Mouse (Mus musculus): ENCODE measurements at regions not wholly inside any gene's neighbourhood (a gene's known extent, or its start where the extent isn't known, plus 50 kb on each side); places are given as distances from the start of the nearest gene placed in this dataset.

DNA sequence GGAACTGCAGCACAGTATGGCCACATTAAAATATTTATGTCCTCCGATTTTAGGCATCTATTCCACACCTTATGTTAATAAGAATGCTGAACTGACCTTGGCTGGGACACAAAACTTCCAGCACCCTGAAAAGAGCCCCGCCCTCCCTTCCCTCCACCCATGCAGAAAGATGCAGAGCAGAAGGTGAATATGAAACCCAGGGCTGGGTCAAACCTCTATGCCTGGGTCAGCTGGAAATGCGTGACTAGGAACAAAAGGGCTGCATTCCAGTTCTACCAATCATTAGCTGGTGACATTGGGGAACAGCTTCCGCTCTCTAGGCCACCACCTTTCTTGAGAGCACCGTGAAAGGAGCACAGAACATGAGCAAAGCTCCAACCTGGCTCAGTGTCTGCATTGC lies 114.9 kb upstream of the Slc24a5 start:
- 82% methylated on average over 5 of the region's 5 CpGs for WGBS
- no peaks in the 10 kb centered on the region for H3K4me1 ChIP-seq (replicated peaks)
- H3K27me3 ChIP-seq, result no peaks in the 10 kb centered on the region
- no peaks in the 10 kb centered on the region for H3K36me3 ChIP-seq
- H3K4me2 ChIP-seq, result no peak overlapping the region
- no peak overlapping the region for H3K9ac ChIP-seq
- ATAC-seq (replicated peaks; ENCODE audit: insufficient number of reproducible peaks, insufficient read depth, low FRiP score, low read depth), result no peak
- no peak overlapping the region for H3K4me3 ChIP-seq
- no peak overlapping the region for H3K27ac ChIP-seq
- H3K9me3 ChIP-seq (replicated peaks), result no peaks in the 10 kb centered on the region

DNA sequence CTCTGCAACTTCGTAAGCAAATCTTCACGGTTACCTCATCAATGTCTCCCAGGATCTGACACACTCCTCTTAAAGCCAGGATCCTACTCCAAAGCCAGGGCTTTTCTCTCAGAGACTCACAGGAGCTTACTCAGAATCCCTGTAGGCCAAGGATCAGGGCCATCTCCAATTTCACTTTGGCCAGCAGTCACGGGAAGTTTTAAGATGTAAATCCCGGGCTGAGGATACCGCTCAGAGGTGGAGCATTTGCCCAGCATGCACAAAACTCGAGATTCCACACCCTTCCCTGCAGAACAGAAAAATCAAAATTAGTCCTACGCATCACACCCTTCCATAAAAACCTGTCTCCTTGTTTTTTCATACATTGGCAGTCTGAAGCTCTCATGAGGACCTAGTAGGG lies 112.1 kb upstream of the Slc24a5 start:
- ATAC-seq (replicated peaks; ENCODE audit: insufficient number of reproducible peaks, insufficient read depth, low FRiP score, low read depth), result no peak
- no peak overlapping the region for H3K4me3 ChIP-seq
- no peaks in the 10 kb centered on the region for H3K4me1 ChIP-seq (replicated peaks)
- no peaks in the 10 kb centered on the region for H3K27me3 ChIP-seq
- WGBS, result 51% methylated on average over 7 of the region's 7 CpGs
- H3K36me3 ChIP-seq, result no peaks in the 10 kb centered on the region
- no peak overlapping the region for H3K27ac ChIP-seq
- no peaks in the 10 kb centered on the region for H3K9me3 ChIP-seq (replicated peaks)
- no peak overlapping the region for H3K9ac ChIP-seq
- H3K4me2 ChIP-seq, result no peak overlapping the region

DNA sequence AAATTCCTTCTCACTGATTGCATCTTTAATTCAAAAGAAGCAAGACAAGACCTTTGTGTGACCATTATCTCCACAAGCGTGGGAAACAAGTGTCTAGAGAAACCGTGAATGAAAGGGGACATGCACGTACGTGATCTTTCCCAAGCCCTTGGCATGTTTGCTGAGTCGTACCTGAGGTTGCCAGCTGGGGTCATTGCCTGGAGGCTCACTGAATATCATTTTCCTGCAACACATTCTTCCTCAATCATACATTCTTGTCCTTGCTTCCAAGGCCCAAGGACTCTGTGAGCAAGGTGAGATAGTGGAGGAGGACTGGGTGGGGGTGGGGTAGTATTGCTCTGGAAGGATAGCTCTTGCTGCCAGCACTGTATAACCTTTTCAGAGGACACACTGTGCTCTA lies 108.5 kb upstream of the Slc24a5 start:
- ATAC-seq (replicated peaks; ENCODE audit: insufficient number of reproducible peaks, insufficient read depth, low FRiP score, low read depth), result no peak
- Histone ChIP-seq H3K36me3 (no peaks in the 10 kb centered on the region), H3K4me2 (no peak overlapping the region), H3K9ac (no peak overlapping the region), H3K4me3 (no peak overlapping the region), H3K27ac (no peak overlapping the region), H3K9me3 (replicated peaks) (no peaks in the 10 kb centered on the region), H3K27me3 (no peaks in the 10 kb centered on the region), H3K4me1 (replicated peaks) (no peaks in the 10 kb centered on the region)
- WGBS, result 79% methylated on average over 5 of the region's 5 CpGs

DNA sequence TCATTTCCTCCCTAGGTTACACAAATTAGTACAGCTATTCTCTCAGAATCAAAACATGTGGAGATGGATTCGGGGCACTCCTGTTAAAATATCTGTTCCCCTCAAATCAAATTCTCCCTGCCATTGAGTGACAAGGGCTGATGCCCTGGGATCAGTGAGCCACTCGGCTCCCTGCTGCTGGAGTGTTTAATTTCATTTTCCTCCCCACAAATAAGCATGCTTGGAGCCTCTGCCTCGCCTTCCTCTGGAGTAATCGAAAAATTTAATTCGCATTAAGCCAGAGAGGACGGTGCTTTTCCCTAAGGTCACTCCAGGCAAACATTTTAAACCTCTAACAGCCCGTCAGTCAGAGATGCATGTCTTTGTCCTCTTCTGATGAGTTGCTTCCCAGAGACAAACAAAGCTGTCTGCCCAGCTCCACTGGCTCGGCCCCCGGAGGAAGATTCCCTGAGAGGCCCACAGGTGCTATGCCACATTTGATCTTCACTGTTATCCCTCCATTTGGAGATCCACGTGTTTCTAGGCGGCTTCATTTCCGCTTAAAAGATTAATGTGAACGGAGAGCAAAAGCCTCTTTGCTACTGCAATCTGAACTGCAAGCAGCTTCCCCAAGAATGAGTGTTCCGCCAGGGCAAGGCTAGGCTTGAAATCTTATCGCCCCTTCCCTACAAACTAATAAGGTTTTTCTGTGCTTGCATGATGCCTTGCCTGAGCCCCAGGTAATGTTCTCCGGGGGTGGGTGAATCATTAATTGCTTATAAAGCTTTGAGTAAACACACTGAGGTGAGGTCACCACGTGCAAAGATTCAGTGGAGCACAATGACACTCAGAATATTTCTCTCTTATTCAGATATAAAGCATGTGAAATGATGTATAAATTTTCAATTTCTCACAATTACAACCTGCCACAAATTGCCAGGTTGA lies 95.8 kb upstream of the Slc24a5 start:
- Histone ChIP-seq H3K36me3 (no peaks in the 10 kb centered on the region), H3K27me3 (no peaks in the 10 kb centered on the region), H3K9me3 (replicated peaks) (no peaks in the 10 kb centered on the region), H3K9ac (no peak overlapping the region), H3K4me2 (no peak overlapping the region), H3K4me3 (no peak overlapping the region), H3K4me1 (replicated peaks) (no peaks in the 10 kb centered on the region), H3K27ac (no peak overlapping the region)
- no peak for ATAC-seq (replicated peaks; ENCODE audit: insufficient number of reproducible peaks, insufficient read depth, low FRiP score, low read depth)
- 58% methylated on average over 17 of the region's 17 CpGs for WGBS

DNA sequence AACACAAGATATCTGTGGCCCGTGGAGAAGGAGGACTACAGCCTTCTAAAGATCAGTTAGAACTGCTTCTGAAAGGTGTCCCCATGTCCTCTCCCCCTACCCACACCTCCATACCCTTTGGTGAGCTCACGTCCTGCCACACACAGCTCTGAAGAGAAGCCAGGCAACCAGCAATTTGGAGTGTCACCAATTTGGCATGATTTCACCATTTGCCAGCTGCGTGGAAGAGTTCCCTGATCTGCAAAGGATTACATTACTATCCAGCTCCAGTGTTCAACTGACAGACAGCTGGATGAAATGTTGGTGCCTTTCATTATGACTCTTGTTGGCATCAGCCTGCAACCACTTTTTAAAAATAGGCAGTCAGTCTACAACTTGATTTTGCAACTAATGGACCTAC lies 92.8 kb upstream of the Slc24a5 start:
- 66% methylated on average over 3 of the region's 3 CpGs for WGBS
- H3K4me3 ChIP-seq, result no peak overlapping the region
- no peak overlapping the region for H3K9ac ChIP-seq
- H3K27me3 ChIP-seq, result no peaks in the 10 kb centered on the region
- H3K4me2 ChIP-seq, result no peak overlapping the region
- H3K36me3 ChIP-seq, result no peaks in the 10 kb centered on the region
- no peaks in the 10 kb centered on the region for H3K9me3 ChIP-seq (replicated peaks)
- no peak for ATAC-seq (replicated peaks; ENCODE audit: insufficient number of reproducible peaks, insufficient read depth, low FRiP score, low read depth)
- no peak overlapping the region for H3K27ac ChIP-seq
- no peaks in the 10 kb centered on the region for H3K4me1 ChIP-seq (replicated peaks)

DNA sequence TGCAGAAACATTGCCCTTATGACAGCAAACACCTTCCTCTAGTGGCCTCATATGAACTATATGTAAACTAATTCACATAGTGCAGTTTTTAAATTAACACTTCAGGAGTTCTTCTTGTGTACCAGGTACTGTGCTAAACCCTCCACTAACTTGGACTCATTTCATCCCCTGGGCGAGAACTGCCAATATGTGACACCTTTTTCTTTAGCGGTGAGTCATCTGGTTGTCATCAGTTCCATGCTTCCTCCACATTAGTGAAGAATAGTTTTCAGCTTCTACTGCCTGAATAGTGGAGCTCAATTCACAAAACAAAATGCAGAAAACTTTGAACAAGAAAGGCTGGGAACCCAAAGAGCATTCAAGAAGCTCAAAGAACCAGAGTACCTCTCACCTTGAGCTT lies 76.9 kb upstream of the Slc24a5 start:
- Histone ChIP-seq H3K4me2 (no peak overlapping the region), H3K9me3 (replicated peaks) (no peaks in the 10 kb centered on the region), H3K4me1 (replicated peaks) (no peaks in the 10 kb centered on the region), H3K36me3 (no peaks in the 10 kb centered on the region), H3K27me3 (no peaks in the 10 kb centered on the region), H3K4me3 (no peak overlapping the region), H3K27ac (no peak overlapping the region), H3K9ac (no peak overlapping the region)
- WGBS, result 74% methylated on average over 2 of the region's 2 CpGs
- no peak for ATAC-seq (replicated peaks; ENCODE audit: insufficient number of reproducible peaks, insufficient read depth, low FRiP score, low read depth)

DNA sequence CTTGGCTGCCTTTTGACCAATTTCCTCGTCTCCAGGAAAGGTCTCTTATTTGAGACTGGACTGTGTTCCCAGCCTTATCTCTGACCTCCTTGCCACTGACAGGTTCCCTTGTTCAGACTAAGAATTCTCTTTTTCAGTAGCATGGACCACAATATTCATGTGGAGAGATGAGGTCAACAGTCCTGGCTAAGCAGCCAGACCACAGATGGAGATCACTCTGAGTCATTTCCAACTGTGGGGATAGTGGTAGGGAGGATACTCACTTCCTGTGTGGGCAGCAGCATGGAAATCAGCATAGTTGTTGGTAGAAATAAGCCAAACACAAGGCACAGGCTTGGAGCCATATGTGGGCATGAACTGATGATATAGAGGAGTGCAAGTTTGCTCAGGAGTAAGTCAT lies 52.9 kb upstream of the Slc24a5 start:
- Histone ChIP-seq H3K27ac (no peak overlapping the region), H3K9ac (no peak overlapping the region), H3K36me3 (no peaks in the 10 kb centered on the region), H3K4me1 (replicated peaks) (no peaks in the 10 kb centered on the region), H3K9me3 (replicated peaks) (no peaks in the 10 kb centered on the region), H3K4me3 (no peak overlapping the region), H3K27me3 (no peaks in the 10 kb centered on the region), H3K4me2 (no peak overlapping the region)
- WGBS, result 41% methylated on average over 1 of the region's 1 CpGs
- no peak for ATAC-seq (replicated peaks; ENCODE audit: insufficient number of reproducible peaks, insufficient read depth, low FRiP score, low read depth)

DNA sequence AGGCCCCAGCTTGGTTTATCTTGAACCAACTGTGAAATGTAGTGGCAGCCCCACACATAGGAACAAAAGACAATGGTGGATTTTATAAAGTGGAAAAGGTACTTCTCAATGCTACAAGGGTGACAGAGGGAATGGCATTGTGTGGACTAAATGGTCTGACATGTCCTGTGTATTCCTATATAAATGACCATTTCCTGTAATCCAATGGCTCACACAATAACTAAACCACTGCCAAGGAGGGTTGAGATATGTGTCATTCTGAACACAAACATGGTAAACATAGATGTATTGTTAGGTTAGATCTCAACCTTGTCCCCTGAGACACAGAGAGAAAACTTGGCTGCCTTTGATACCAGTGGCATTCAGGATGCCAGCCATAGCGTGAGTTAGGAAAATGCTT lies 51.0 kb upstream of the Slc24a5 start:
- Histone ChIP-seq H3K27me3 (no peaks in the 10 kb centered on the region), H3K9ac (no peak overlapping the region), H3K9me3 (replicated peaks) (no peaks in the 10 kb centered on the region), H3K4me2 (no peak overlapping the region), H3K36me3 (no peaks in the 10 kb centered on the region), H3K27ac (no peak overlapping the region), H3K4me3 (no peak overlapping the region), H3K4me1 (replicated peaks) (no peaks in the 10 kb centered on the region)
- no peak for ATAC-seq (replicated peaks; ENCODE audit: insufficient number of reproducible peaks, insufficient read depth, low FRiP score, low read depth)
- 78% methylated on average over 1 of the region's 1 CpGs for WGBS

Data from heart, embryonic 15.5 days (tissue).